Mouse (Mus musculus) hindbrain, postnatal 0 days (tissue): ENCODE measurements around the gene Spint1. TPM values are rescaled to one million over a fixed set of nuclear protein-coding genes. Genes with fewer than 3 reads are reported as not detected.

Experiments used
- ATAC-seq: fragments of 200-750 bp; cut with Nextera tagmentation; 2 replicates; pipeline ENCODE4 v1.8.0; 2017; ENCODE audit warnings: mild to moderate bottlenecking, moderate TSS enrichment, moderate library complexity
- DNase-seq: peaks from one replicate; pipeline ENCODE4 v3.0.0-alpha.2; 2015; ENCODE audit warnings: low spot score
- H3K27ac ChIP-seq: fragments of 300-500 bp; sonication (generic); 2 replicates; pipeline ENCODE4 v1.5.1; 2014; ENCODE audit warnings: mild to moderate bottlenecking
- H3K27me3 ChIP-seq: fragments of 300-500 bp; sonication (generic); 2 replicates; pipeline ENCODE4 v1.6.1; 2014; ENCODE audit warnings: low read length, mixed read lengths; ENCODE audit not compliant: insufficient read depth
- H3K36me3 ChIP-seq: fragments of 300-500 bp; sonication (generic); 2 replicates; pipeline ENCODE4 v1.6.1; 2014; ENCODE audit warnings: low read length, mixed read lengths; ENCODE audit not compliant: insufficient read depth
- H3K4me1 ChIP-seq: fragments of 300-500 bp; sonication (generic); 2 replicates; pipeline ENCODE4 v1.6.1; 2014; ENCODE audit warnings: antibody characterized with exemption, low read length, mixed read lengths; ENCODE audit not compliant: insufficient read depth
- H3K4me2 ChIP-seq: fragments of 300-500 bp; sonication (generic); 2 replicates; pipeline ENCODE4 v1.6.1; 2014; ENCODE audit warnings: low read depth, mild to moderate bottlenecking, low read length, moderate library complexity, mixed read lengths
- H3K4me3 ChIP-seq: fragments of 300-500 bp; sonication (generic); 2 replicates; pipeline ENCODE4 v1.5.1; 2014; ENCODE audit warnings: low read length
- H3K9ac ChIP-seq: fragments of 300-500 bp; sonication (generic); replicated peaks from 2 replicates; pipeline ENCODE4 v1.6.1; 2014; ENCODE audit warnings: mild to moderate bottlenecking, low read length, moderate library complexity, mixed read lengths
- H3K9me3 ChIP-seq: fragments of 300-500 bp; sonication (generic); 2 replicates; pipeline ENCODE4 v1.6.1; 2016; ENCODE audit warnings: low read length, mixed read lengths
- CTCF ChIP-seq: IDR thresholded peaks from 2 replicates; pipeline ENCODE4 v1.5.1; 2016; ENCODE audit warnings: antibody characterized with exemption, control low read depth, low read depth
- WGBS: fragments of 180-500 bp; shearing (Covaris S2); extraction: QIAGEN DNeasy Blood & Tissue Kit; methylation state at CpG from one replicate; pipeline ENCODE4 v1.1.7; 2014; 5-methylcytosine and 5-hydroxymethylcytosine counted together
- polyA plus RNA-seq: library from polyadenylated mRNA; unstranded; fragments of >200 nt; fragmentation: Nextera tagmentation; extraction: Ambion mirVana; gene quantifications from 2 replicates; pipeline ENCODE4 v1.2.1, GENCODE M21; 2015
- total RNA-seq: library from RNA; depleted of rRNA; stranded (reverse); fragments of >200 nt; gene quantifications from 2 replicates; pipeline ENCODE4 v1.2.3, GENCODE M21; 2014

The Spint1 gene
- total and polyA plus RNA-seq, 2 experiments from 2014 or later: 1.1 to 3.0 TPM

- H3K9ac ChIP-seq: no peak overlapping the region
- H3K9me3 ChIP-seq: no peaks in the 10 kb centered on the region
- TF ChIP-seq CTCF: no peak
- ATAC-seq: no peak
- H3K4me3 ChIP-seq: no peak overlapping the region
- peaks cover 5% of the 10 kb centered on the region; the same call in 1 of the 2 replicates for H3K4me1 ChIP-seq
- WGBS: 82% methylated on average over 4 of the region's 4 CpGs
- no peak for DNase-seq
- no peak overlapping the region for H3K4me2 ChIP-seq
- H3K27ac ChIP-seq: no peak overlapping the region
- peaks cover 35% of the 10 kb centered on the region for H3K27me3 ChIP-seq
- no peaks in the 10 kb centered on the region for H3K36me3 ChIP-seq
These were observed 3.6 kb downstream of the Spint1 start for GRCm38 (mm10) chr2:119240819-119241186.

GRCm38 (mm10) chr2:119242548-119242947 lies 5.4 kb downstream of the Spint1 start:
- H3K27me3 ChIP-seq: peaks cover 19% of the 10 kb centered on the region
- ATAC-seq (no peak), DNase-seq (no peak)
- no peak overlapping the region for H3K4me2 ChIP-seq
- no peaks in the 10 kb centered on the region for H3K4me1 ChIP-seq
- H3K4me3 ChIP-seq: no peak overlapping the region
- H3K27ac ChIP-seq: no peak overlapping the region
- no peak overlapping the region for H3K9ac ChIP-seq
- no peaks in the 10 kb centered on the region for H3K36me3 ChIP-seq
- TF ChIP-seq CTCF: no peak
- H3K9me3 ChIP-seq: no peaks in the 10 kb centered on the region
- 82% methylated on average over 9 of the region's 9 CpGs for WGBS

GRCm38 (mm10) chr2:119245246-119245645 lies 8.1 kb downstream of the Spint1 start:
- no peak for TF ChIP-seq CTCF
- H3K4me1 ChIP-seq: no peaks in the 10 kb centered on the region
- whole genome bisulfite sequencing: 85% methylated on average over 7 of the region's 7 CpGs

GRCm38 (mm10) chr2:119247904-119248303 lies 10.7 kb downstream of the Spint1 start:
- Histone ChIP-seq H3K4me1 (no peaks in the 10 kb centered on the region), H3K4me2 (no peak overlapping the region), H3K4me3 (no peak overlapping the region), H3K36me3 (no peaks in the 10 kb centered on the region), H3K27me3 (no peaks in the 10 kb centered on the region; the same call in 1 of the 2 replicates), H3K9ac (no peak overlapping the region), H3K9me3 (no peaks in the 10 kb centered on the region), H3K27ac (no peak overlapping the region)
- DNase-seq: no peak
- ATAC-seq: no peak
- no peak for TF ChIP-seq CTCF
- 63% methylated on average over 9 of the region's 9 CpGs for WGBS

More at GRCm38 (mm10) chr2:119245246-119245645, 8.1 kb downstream of the Spint1 start:
- no peaks in the 10 kb centered on the region for H3K36me3 ChIP-seq
- ATAC-seq (no peak), DNase-seq (no peak)
- H3K9me3 ChIP-seq: no peaks in the 10 kb centered on the region
- H3K4me2 ChIP-seq: no peak overlapping the region
- H3K27me3 ChIP-seq: no peaks in the 10 kb centered on the region; the same call in 1 of the 2 replicates
- H3K4me3 ChIP-seq: no peak overlapping the region
- H3K27ac ChIP-seq: no peak overlapping the region
- no peak overlapping the region for H3K9ac ChIP-seq

GRCm38 (mm10) chr2:119249592-119250061 lies 12.5 kb downstream of the Spint1 start:
- DNase-seq: no peak
- no peak overlapping the region for H3K4me3 ChIP-seq
- 0 out of 2 replicates have a peak, but pooled peaks have one; percentile 16 for ATAC-seq
- H3K9ac ChIP-seq: no peak overlapping the region
- peaks cover 5% of the 10 kb centered on the region; the same call in 1 of the 2 replicates for H3K27me3 ChIP-seq
- TF ChIP-seq CTCF: no peak
- no peak overlapping the region for H3K27ac ChIP-seq
- H3K4me2 ChIP-seq: no peak overlapping the region
- WGBS: 70% methylated on average over 4 of the region's 4 CpGs
- H3K4me1 ChIP-seq: no peaks in the 10 kb centered on the region
- H3K9me3 ChIP-seq: no peaks in the 10 kb centered on the region
- H3K36me3 ChIP-seq: no peaks in the 10 kb centered on the region

GRCm38 (mm10) chr2:119250377-119250776 lies 13.2 kb downstream of the Spint1 start:
- no peak overlapping the region for H3K4me3 ChIP-seq
- ATAC-seq: peak; percentile 5; the same call in 1 of the 2 replicates
- no peak for TF ChIP-seq CTCF
- H3K9me3 ChIP-seq: no peaks in the 10 kb centered on the region
- no peaks in the 10 kb centered on the region for H3K4me1 ChIP-seq
- no peak overlapping the region for H3K4me2 ChIP-seq
- H3K9ac ChIP-seq: no peak overlapping the region
- H3K36me3 ChIP-seq: no peaks in the 10 kb centered on the region
- peaks cover 10% of the 10 kb centered on the region for H3K27me3 ChIP-seq
- 58% methylated on average over 5 of the region's 5 CpGs for WGBS
- no peak for DNase-seq
- no peak overlapping the region for H3K27ac ChIP-seq

GRCm38 (mm10) chr2:119250826-119251478 lies 13.8 kb downstream of the Spint1 start:
- no peak overlapping the region for H3K4me2 ChIP-seq
- no peak overlapping the region for H3K9ac ChIP-seq
- DNase-seq (peak; percentile 86), ATAC-seq (peak; percentile 44; the same call in 1 of the 2 replicates)
- H3K4me3 ChIP-seq: no peak overlapping the region
- TF ChIP-seq CTCF: peak; percentile 90
- no peaks in the 10 kb centered on the region for H3K36me3 ChIP-seq
- H3K27ac ChIP-seq: no peak overlapping the region
- no peaks in the 10 kb centered on the region for H3K4me1 ChIP-seq
- WGBS: 18% methylated on average over 11 of the region's 11 CpGs
- peaks cover 13% of the 10 kb centered on the region for H3K27me3 ChIP-seq
- no peaks in the 10 kb centered on the region for H3K9me3 ChIP-seq
